Mouse (Mus musculus) adrenal gland, adult 18-20 months (tissue): ENCODE data around the gene Copb1. TPM values are rescaled to one million over a fixed set of nuclear protein-coding genes. Genes with fewer than 3 reads are reported as not detected.

Experiments used
- DNase-seq, 2 experiments: peaks; one replicate each; pipeline ENCODE4 v3.0.0; 2021 to 2022; ENCODE audit warnings: low spot score in 2 of 2
- long read RNA-seq, 2 experiments: library from polyadenylated mRNA; stranded (forward); transcript quantifications; one replicate each; pipeline ENCODE4 v2.0.0; 2021
- total RNA-seq, 2 experiments: library from RNA; stranded (reverse); gene quantifications; 1 replicate in 1 of 2; 2 replicates in 1 of 2; pipeline ENCODE4 v1.2.3; 2021

Copb1 gene
- 100 to 1,000 TPM; 113 to 123 TPM for total RNA-seq
- long read RNA-seq, experiment 1, transcript Copb1-201 (22 exons, 3,346 nt): major isoform, 120 of 136 reads
- long read RNA-seq, experiment 1, partial matches to known transcripts: 4 of 136 reads
- long read RNA-seq, experiment 1, other reads (novel, unspliced or antisense): 12 of 136 reads
- long read RNA-seq, experiment 2, transcript Copb1-201 (22 exons, 3,346 nt): major isoform, 297 of 360 reads
- long read RNA-seq, experiment 2, partial matches to known transcripts: 46 of 360 reads
- long read RNA-seq, experiment 2, other reads (novel, unspliced or antisense): 17 of 360 reads

GRCm38 (mm10) chr7:114253885-114254833 lies at the start of gene Copb1:
Gene Copb1 (minus strand): TSS chr7:114254711.
- DNase-seq: peak; percentile 89 to 90

DNA sequence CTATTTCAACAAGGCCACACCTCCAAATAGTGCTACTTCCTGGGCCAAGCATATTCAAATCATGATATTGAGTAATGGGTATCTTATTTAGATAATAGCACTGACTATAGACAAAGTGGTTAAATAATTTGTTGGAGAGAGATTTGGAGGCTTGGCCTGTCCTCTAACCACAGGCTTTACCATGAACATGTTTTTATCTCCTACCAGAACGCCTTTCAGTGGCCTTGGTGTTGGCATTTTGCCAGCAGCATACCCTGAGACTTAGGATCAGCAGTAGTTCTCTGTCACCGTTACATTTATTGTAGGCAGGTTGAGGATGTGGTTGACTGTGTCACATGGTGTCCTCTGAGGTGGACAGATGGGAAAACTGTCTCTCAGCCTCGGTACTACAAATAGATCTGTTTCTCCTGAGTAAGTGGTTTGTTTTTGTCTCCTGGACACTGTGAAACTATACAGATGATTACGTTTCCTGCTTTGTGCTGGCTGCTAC lies 46.8 kb upstream of the Copb1 start:
- DNase-seq: no peak

GRCm38 (mm10) chr7:114300782-114301181 lies 46.3 kb upstream of the Copb1 start:
- no peak for DNase-seq

- DNase-seq: no peak
Measured at GRCm38 (mm10) chr7:114299247-114299646, 44.7 kb upstream of the Copb1 start.

GRCm38 (mm10) chr7:114294698-114295097 lies 40.2 kb upstream of the Copb1 start:
- no peak for DNase-seq

DNA sequence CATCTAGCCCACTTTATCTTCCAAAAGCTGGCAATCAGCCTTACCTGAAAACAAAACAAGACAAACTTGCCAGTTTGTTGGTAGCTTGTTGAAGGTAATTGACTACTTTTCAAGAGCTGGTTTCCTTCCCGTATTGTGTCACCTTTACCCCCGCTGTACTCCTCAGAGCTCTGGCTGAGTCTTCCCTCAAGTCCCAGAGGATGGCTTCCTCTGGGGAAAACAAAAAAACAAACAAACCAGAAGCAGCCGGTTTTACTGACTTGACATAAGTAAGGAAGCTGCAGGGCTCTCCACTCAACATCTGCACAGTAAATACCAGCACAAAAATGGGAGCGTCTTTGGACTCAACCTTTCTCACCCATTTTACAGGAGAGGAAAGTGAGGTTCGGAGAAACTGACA lies 39.4 kb upstream of the Copb1 start:
- DNase-seq: no peak

GRCm38 (mm10) chr7:114292501-114292971 lies 38.0 kb upstream of the Copb1 start:
- DNase-seq: peak; percentile 33 to 69

- peak in 1 of 2 experiments; percentile 24 for DNase-seq
Measured at GRCm38 (mm10) chr7:114291461-114292335, 37.2 kb upstream of the Copb1 start.

GRCm38 (mm10) chr7:114290078-114290506 lies 35.6 kb upstream of the Copb1 start:
- DNase-seq: no peak

- no peak for DNase-seq
Measured at GRCm38 (mm10) chr7:114284296-114284910, 29.9 kb upstream of the Copb1 start.

- no peak for DNase-seq
Measured at GRCm38 (mm10) chr7:114283006-114283405, 28.5 kb upstream of the Copb1 start.

- no peak for DNase-seq
Measured at GRCm38 (mm10) chr7:114281671-114282070, 27.2 kb upstream of the Copb1 start.

GRCm38 (mm10) chr7:114276005-114276752 lies 21.7 kb upstream of the Copb1 start, which contains the start of gene Psma1:
Gene Psma1 (minus strand): TSS chr7:114276118.
- peak; percentile 93 to 96 for DNase-seq

- DNase-seq: no peak
Measured at GRCm38 (mm10) chr7:114275372-114276004, 21.0 kb upstream of the Copb1 start.

- DNase-seq: no peak
Measured at GRCm38 (mm10) chr7:114268446-114268845, 13.9 kb upstream of the Copb1 start.

DNA sequence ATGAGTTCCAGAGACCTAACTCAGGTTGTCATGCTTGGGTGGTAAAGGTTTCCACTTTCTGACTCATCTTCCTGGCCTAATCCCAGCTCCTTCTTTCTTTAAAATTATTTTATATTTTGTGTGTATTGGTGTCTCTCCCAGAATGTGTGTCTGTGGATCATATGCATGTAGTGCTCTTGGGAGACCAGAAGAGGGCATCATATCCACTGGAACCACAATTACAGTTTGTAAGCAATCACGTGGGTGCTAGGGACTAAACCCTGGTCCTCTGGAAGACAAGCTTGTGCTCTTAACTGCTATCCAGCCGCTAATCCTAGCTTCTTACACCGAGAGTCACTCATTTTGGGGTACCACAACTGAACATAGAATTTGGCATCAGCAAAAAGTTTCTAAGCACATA lies 2.8 kb downstream of the Copb1 start:
- no peak for DNase-seq

DNA sequence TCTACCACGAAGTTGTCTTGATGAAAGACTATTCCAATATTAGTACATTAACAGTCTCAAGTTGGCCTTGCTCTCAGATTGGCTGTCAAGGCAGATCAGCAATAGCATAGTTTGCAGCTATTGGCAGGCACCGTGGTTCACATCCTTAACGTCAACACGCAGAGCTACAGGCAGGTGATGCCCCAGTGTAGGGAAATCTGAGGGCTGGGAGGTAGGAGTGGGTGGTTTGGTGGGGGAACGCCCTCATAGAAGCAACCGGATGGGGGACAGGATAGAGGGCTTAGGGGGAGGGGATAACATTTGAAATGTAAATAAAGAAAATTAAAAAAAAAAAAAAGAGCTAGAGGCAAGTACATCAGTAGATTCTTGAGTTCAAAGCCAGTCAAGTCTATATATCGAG lies 20.5 kb downstream of the Copb1 start:
- no peak for DNase-seq

DNA sequence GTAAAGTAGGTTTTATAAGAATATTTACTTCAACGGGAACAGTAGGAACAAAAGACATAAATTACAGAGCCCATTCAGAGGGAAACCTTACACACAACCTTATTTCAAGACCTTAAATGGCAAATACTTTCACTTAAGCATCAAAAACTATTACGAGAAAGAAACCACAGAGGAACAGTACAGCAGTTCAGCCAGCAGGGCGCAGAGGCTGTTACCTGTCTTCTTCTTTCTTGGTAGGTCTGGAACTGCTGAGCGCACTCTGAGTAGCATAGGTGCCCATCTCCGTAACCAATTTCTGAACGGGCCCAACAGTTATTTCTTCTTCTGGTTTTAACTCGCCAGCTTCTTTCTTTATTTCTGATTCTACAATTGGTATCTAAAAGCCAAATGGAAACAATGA lies 21.5 kb downstream of the Copb1 start:
- no peak for DNase-seq

DNA sequence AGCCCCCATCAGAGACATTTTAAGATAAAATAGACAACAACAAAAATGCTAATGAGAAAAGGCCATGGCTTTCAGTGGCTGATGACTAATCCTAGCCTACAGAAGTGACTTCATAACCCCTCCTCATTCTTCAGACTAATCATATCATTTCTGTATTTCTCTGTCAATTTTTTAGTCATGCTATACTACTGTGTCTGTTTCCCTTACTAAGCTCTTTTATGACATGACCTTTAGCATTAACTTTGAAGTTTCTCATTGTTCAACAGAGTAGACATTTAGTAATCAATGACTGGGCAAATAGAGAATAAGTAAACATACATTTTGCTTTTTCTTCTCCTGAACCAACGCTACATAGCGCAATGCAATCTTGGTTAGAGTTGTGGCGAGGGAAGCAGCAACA lies 22.7 kb downstream of the Copb1 start:
- no peak for DNase-seq
